Mouse (Mus musculus) myocyte (in vitro differentiated cells): ENCODE measurements around the gene Spag6. TPM values are rescaled to one million over a fixed set of nuclear protein-coding genes. Genes with fewer than 3 reads are reported as not detected.

Experiments used
- H3K27me3 ChIP-seq: one replicate; pipeline ENCODE4 v1.6.1; 2011; ENCODE audit not compliant: control insufficient read depth, insufficient read depth, insufficient read length
- H3K36me3 ChIP-seq: one replicate; pipeline ENCODE4 v1.6.1; 2011; ENCODE audit not compliant: control insufficient read depth, insufficient read depth
- H3K4me2 ChIP-seq: one replicate; pipeline ENCODE4 v1.6.1; 2011; ENCODE audit warnings: low read depth, control low read depth
- H3K4me3 ChIP-seq: one replicate; pipeline ENCODE4 v1.5.1; 2011; ENCODE audit warnings: mild to moderate bottlenecking, control low read depth, moderate library complexity
- H3K79me2 ChIP-seq: one replicate; pipeline ENCODE4 v1.6.1; 2011; ENCODE audit not compliant: control insufficient read depth, insufficient read depth
- H3ac ChIP-seq: one replicate; pipeline ENCODE4 v1.6.1; 2011; ENCODE audit not compliant: control insufficient read depth, insufficient read length
- CEBPB ChIP-seq: IDR thresholded peaks from 2 replicates; pipeline ENCODE4 v1.6.1; 2011; ENCODE audit warnings: mild to moderate bottlenecking, moderate library complexity; ENCODE audit not compliant: poor library complexity, insufficient read depth, severe bottlenecking
- E2F4 ChIP-seq: IDR thresholded peaks from one replicate; pipeline ENCODE4 v1.6.1; 2011; ENCODE audit warnings: mild to moderate bottlenecking, control low read depth, moderate library complexity; ENCODE audit not compliant: insufficient read depth
- MAX ChIP-seq: IDR thresholded peaks from one replicate; pipeline ENCODE4 v1.6.1; 2011; ENCODE audit warnings: low read depth, mild to moderate bottlenecking, control low read depth
- MYOD1 ChIP-seq, 3 experiments: IDR thresholded peaks; one replicate each; pipeline ENCODE4 v1.6.1; 2011; ENCODE audit warnings: control low read depth in 2 of 3, low read depth in 2 of 3, mild to moderate bottlenecking in 2 of 3, moderate library complexity in 1 of 3; ENCODE audit not compliant: insufficient read length in 2 of 3, control insufficient read depth in 1 of 3
- MYOG ChIP-seq, 3 experiments: IDR thresholded peaks; one replicate each; pipeline ENCODE4 v1.6.1; 2011; ENCODE audit warnings: control low read depth in 2 of 3, low read depth in 2 of 3, mild to moderate bottlenecking in 2 of 3; ENCODE audit not compliant: insufficient read length in 2 of 3, control insufficient read depth in 1 of 3, insufficient read depth in 1 of 3
- POLR2A ChIP-seq: IDR thresholded peaks from one replicate; pipeline ENCODE4 v1.6.1; 2011; ENCODE audit warnings: low read depth, mild to moderate bottlenecking, control low read depth, moderate library complexity; ENCODE audit not compliant: insufficient read length
- POLR2AphosphoS2 ChIP-seq: IDR thresholded peaks from one replicate; pipeline ENCODE4 v1.6.1; 2011; ENCODE audit warnings: low read depth, control low read depth; ENCODE audit not compliant: insufficient read length
- REST ChIP-seq: IDR thresholded peaks from one replicate; pipeline ENCODE4 v1.6.1; 2011; ENCODE audit warnings: mild to moderate bottlenecking, control low read depth, moderate library complexity; ENCODE audit not compliant: insufficient read depth, insufficient read length
- SRF ChIP-seq: IDR thresholded peaks from one replicate; pipeline ENCODE4 v1.6.1; 2011; ENCODE audit warnings: low read depth; ENCODE audit not compliant: control insufficient read depth, insufficient read length
- TCF12 ChIP-seq: IDR thresholded peaks from one replicate; pipeline ENCODE4 v1.6.1; 2011; ENCODE audit warnings: mild to moderate bottlenecking, control low read depth; ENCODE audit not compliant: poor library complexity, insufficient read depth, severe bottlenecking
- TCF3 ChIP-seq: IDR thresholded peaks from one replicate; pipeline ENCODE4 v1.6.1; 2011; ENCODE audit warnings: low read depth, control low read depth; ENCODE audit not compliant: insufficient read length
- USF1 ChIP-seq: IDR thresholded peaks from one replicate; pipeline ENCODE4 v1.6.1; 2011; ENCODE audit warnings: low read depth, mild to moderate bottlenecking, control low read depth, moderate library complexity
- polyA plus RNA-seq: library from polyadenylated mRNA; unstranded; fragments of >200 nt; fragmentation: generic; extraction: Trizol; gene quantifications from one replicate; pipeline ENCODE4 v1.2.1, GENCODE M21; 2012; ENCODE audit warnings: missing spikeins

The Spag6 gene
- polyA plus RNA-seq, 1 experiment = 0.62 TPM

GRCm38 (mm10) chr2:18686826-18687519 is 6.9 kb upstream of the Spag6 start:
- H3K36me3 ChIP-seq = peaks cover 24% of the 10 kb centered on the region
- H3K27me3 ChIP-seq = no peaks in the 10 kb centered on the region
- H3K4me2 ChIP-seq = no peak overlapping the region
- no peak overlapping the region for H3K4me3 ChIP-seq
- no peaks in the 10 kb centered on the region for H3K79me2 ChIP-seq
- TF ChIP-seq MYOD1 (IDR thresholded peaks at IDR 0.05; ENCODE audit: control insufficient read depth in 1 of 3, insufficient read length in 2 of 3, low read depth in 2 of 3) (no peak), TCF12 (no peak), POLR2A (no peak), E2F4 (no peak)
- no peak overlapping the region for H3ac ChIP-seq

- Histone ChIP-seq H3K79me2 (no peaks in the 10 kb centered on the region), H3K27me3 (no peaks in the 10 kb centered on the region), H3ac (no peak overlapping the region), H3K36me3 (peaks cover 20% of the 10 kb centered on the region), H3K4me3 (no peak overlapping the region), H3K4me2 (no peak overlapping the region)
- no peak for TF ChIP-seq USF1
- no peak for TF ChIP-seq TCF3
- no peak for TF ChIP-seq REST
- TF ChIP-seq SRF = no peak
- TF ChIP-seq POLR2AphosphoS2 = no peak
- TF ChIP-seq E2F4 = no peak
- no peak for TF ChIP-seq CEBPB
- no peak for TF ChIP-seq MAX
These were observed 6.1 kb upstream of the Spag6 start for GRCm38 (mm10) chr2:18687671-18688170.

GRCm38 (mm10) chr2:18688286-18688685 is 5.5 kb upstream of the Spag6 start:
- no peak for TF ChIP-seq TCF3
- no peak for TF ChIP-seq POLR2AphosphoS2
- no peak for TF ChIP-seq POLR2A
- no peak for TF ChIP-seq MYOD1 (IDR thresholded peaks at IDR 0.05; ENCODE audit: control insufficient read depth in 1 of 3, insufficient read length in 2 of 3, low read depth in 2 of 3)
- no peak overlapping the region for H3ac ChIP-seq
- no peaks in the 10 kb centered on the region for H3K27me3 ChIP-seq
- no peaks in the 10 kb centered on the region for H3K79me2 ChIP-seq
- H3K4me3 ChIP-seq = no peak overlapping the region
- no peak overlapping the region for H3K4me2 ChIP-seq
- H3K36me3 ChIP-seq = peaks cover 14% of the 10 kb centered on the region

- Histone ChIP-seq H3ac (peak overlapping the region; percentile 16), H3K27me3 (no peaks in the 10 kb centered on the region), H3K79me2 (no peaks in the 10 kb centered on the region), H3K4me2 (peak overlapping the region; percentile 74), H3K4me3 (peak overlapping the region; percentile 35), H3K36me3 (peaks cover 10% of the 10 kb centered on the region)
- TF ChIP-seq REST (no peak), POLR2A (no peak), MYOD1 (IDR thresholded peaks at IDR 0.05; ENCODE audit: control insufficient read depth in 1 of 3, insufficient read length in 2 of 3, low read depth in 2 of 3) (no peak), CEBPB (no peak), USF1 (no peak), SRF (no peak), TCF12 (no peak), TCF3 (no peak)
These were observed 5.1 kb upstream of the Spag6 start for GRCm38 (mm10) chr2:18688708-18689063.

- peak overlapping the region; percentile 16 for H3ac ChIP-seq
- H3K4me2 ChIP-seq = peak overlapping the region; percentile 74
- H3K79me2 ChIP-seq = no peaks in the 10 kb centered on the region
- H3K4me3 ChIP-seq = peak overlapping the region; percentile 35
- H3K27me3 ChIP-seq = no peaks in the 10 kb centered on the region
- peaks cover 4% of the 10 kb centered on the region for H3K36me3 ChIP-seq
- no peak for TF ChIP-seq SRF
- TF ChIP-seq E2F4 = no peak
- no peak for TF ChIP-seq MAX
- no peak for TF ChIP-seq MYOG (IDR thresholded peaks at IDR 0.05; ENCODE audit: control insufficient read depth in 1 of 3, insufficient read depth in 1 of 3, insufficient read length in 2 of 3, low read depth in 2 of 3)
- TF ChIP-seq REST = no peak
- no peak for TF ChIP-seq MYOD1 (IDR thresholded peaks at IDR 0.05; ENCODE audit: control insufficient read depth in 1 of 3, insufficient read length in 2 of 3, low read depth in 2 of 3)
- no peak for TF ChIP-seq USF1
These were observed 4.5 kb upstream of the Spag6 start for GRCm38 (mm10) chr2:18689064-18689921.
